Mouse (Mus musculus) heart, postnatal 36 days (tissue): ENCODE measurements around the gene Ddx49. TPM values are rescaled to one million over a fixed set of nuclear protein-coding genes. Genes with fewer than 3 reads are reported as not detected.

Experiments used
- DNase-seq, 2 experiments: peaks; one replicate each; pipeline ENCODE4 v3.0.0; 2021 to 2022
- intact Hi-C: fragments of 180-260 bp; cut with DNase I; formaldehyde crosslinking; loops from one replicate; pipeline ENCODE4 v1.15.1; 2025
- total RNA-seq, 2 experiments: library from RNA; stranded (reverse); gene quantifications; 2 replicates each; pipeline ENCODE4 v1.2.3; 2021

Gene Ddx49
- total RNA-seq, 2 experiments from 2014 or later = 25.8 to 34.5 TPM

DNA sequence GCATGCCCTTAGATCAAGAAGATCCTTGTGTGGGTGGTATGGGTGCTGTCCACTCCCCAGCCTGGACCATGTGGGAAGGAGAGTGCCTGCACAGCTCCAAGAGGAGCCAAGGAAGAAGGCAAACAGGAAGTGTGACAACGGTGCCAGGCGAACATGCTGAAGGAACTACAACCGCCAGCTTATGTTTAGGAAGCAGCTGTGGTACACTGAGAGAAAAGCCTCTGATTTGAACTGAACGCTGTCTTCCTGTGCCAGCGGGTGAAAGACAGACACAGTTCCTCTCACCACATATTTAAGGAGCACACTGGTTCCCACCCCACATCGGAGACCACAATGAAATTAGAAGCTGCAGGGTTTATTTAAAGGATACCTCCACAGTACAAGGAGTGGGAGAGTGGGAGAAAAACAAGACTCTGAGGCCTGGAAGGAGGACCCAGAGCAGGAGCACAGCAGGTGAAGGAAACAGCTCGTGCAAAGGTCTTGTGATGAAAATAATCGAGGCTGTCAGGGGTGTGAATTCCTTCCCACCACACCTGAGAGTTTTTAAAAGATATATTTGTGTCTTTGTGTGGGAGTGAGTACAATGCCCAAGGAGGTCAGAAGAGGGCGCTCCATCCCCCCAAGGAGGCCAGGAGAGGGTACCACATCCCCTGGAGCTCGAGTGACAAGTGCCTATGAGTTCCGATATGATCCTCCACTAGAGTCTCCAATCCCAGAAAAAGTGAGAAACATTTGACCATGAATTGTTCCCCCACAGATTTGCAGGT, 33.3 kb downstream of the Ddx49 start:
- DNase-seq = peak in 1 of 2 experiments; percentile 46
- intact Hi-C loops = no loop called here

DNA sequence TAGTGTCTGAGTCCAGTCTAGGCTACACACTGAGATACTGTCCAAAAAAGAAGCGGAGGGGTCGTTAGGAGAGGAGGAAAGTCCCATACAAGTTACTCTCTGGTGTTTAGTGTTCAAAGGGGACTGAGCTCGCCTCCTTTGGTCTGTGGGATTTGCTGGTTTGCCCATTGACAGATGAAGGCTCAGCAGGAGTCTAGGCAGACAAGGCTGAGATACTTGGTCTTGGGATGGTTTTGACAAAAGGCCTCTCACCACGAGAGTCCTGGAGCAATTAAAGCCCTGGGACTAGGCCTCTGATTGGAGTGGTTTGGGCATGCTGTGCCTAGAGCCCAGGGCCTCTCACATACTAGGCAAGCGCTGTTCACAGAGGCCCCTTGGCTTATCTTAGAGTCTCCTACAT, 34.0 kb downstream of the Ddx49 start:
- intact Hi-C loops = no loop called here

DNA sequence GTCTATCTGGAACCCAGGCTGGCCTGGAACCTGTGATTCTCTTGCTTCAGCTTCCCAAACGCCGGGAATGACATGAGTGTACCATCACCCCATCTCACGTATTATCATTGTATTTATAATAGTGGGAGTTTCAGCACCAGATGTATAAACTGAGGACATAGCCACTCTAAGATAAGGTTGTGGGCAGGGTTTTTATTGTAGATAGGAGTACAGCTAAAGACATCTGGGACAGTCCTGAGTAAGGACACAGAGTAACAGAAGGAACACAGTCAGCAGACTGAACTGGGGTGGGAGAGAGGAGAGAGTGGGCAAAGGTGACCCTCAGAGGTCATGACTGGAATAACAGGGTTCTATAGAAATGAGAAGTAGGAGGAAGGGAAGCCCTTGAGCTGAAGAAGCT, 34.6 kb downstream of the Ddx49 start:
- intact Hi-C loops = no loop called here
- no peak for DNase-seq

More for the DNA sequence above, 34.0 kb downstream of the Ddx49 start:
- DNase-seq = no peak

DNA sequence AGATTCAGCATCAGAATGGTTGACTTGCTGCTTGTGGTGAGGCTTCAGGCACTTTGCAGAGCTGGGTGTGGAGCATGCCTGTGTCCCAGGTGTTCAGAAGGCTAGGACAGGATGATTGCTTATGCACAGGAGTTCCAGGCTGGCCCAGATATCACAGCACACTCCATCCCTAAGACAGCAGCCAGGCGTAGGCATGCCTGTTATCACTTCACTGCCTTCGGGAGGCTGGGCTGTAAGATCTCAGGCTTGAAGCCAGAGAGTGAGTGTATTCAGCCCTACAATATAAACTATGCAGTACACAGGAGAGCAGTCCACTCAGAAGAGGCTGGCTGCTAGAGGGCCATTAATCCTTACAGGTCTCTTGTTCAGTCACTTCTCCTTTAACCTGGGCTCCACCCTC, 43.2 kb downstream of the Ddx49 start:
- intact Hi-C loops = no loop called here
- no peak for DNase-seq

DNA sequence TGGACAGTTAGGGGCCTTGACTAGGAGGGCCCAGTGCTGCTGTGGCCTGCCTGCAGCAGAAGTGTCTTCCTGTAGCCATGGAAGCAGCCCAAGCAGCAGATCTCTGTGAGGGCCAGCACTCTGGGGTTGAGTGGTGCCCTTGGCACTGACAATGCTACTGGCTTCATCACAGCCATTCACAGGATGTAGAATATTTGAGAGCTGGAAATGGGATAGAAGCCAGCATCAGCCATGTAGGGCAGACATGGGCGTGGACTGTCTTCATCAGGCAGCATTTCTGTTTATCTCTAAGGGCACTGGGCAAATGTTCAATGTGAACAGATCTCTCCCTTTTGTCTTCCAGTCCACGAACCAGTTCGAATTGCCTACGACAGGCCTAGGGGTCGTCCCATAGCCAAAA, 43.7 kb downstream of the Ddx49 start:
- DNase-seq = no peak
- intact Hi-C loops = no loop called here

DNA sequence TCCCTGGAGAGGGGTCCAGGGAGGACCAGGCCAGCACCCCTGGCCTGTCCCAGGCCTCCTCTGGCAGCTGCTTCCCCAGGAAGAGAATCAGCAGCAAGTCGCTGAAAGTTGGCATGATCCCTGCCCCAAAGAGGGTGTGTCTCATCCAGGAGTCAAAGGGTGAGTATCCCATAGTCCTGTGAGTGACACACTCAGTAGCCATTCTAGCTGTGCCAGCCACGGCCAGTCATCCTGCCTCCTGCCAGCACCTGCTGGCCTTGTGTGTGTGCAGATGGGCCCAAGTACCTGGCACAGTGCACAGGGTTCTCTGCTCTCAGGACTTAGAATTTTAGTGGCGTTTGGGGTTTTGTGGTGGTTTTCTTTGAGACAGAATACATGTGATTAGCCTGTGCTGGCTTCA, 44.8 kb downstream of the Ddx49 start:
- intact Hi-C loops = no loop called here
- DNase-seq = no peak

DNA sequence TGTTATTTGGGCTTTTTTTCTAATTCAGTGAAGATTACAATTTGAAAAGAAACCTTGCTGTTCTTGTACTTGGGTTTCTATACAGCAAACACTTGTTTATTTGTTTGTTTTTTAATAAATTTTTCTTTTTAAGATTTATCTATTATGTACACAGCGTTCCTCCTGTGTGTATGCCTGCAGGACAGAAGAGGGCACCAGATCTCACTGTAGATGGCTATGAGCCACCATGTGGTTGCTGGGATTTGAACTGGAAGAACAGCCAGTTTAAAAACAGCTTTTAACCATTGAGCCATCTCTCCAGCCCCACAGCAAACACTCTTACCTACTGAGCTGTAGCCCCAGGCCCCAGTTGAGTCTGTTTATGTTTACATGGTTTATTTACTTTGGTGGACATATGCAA, 47.7 kb downstream of the Ddx49 start:
- no peak for DNase-seq
- intact Hi-C loops = no loop called here

DNA sequence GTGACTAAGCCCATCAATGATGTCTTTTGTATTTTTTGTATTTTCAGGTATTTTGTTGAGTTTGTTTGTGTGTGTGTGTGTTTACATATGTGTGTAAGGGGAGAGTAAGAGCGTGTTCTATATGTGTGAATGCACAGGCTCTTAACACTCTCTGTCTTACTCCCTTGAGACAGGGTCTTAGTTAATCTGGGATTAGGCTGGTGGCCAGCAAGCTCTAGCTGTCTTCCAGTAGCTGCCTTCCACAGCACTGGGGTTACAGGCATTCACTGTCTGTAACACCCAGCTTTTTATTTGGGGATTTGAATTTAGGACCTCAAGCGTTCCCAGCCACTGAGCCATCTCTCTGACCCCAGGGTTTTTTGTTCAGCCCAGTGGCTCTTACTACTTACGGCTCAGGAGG, 54.4 kb downstream of the Ddx49 start:
- intact Hi-C loops = no loop called here
- no peak for DNase-seq

DNA sequence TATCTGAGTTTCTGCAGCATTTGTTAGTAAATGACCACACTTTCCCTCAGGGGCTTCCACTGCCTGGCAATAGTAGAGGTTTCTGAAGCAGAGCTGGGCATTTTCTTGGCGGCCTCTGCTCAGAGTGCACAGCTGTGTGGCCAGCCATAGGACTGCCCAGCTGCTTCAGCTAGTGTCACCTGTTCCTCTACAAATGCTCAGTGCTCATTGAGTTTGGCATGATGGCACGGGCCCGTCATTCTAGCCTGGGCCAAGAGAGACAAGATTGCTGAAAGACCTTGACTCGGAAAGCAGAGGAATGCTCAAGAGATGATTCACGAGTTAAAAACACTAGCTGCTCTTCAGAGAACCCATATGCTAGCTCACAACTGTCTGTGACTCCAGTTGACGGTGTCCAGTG, 55.7 kb downstream of the Ddx49 start:
- intact Hi-C loops = no loop called here
- DNase-seq = no peak

Other genes with a start within 250 kb of the Ddx49 start
- 1 to 10 TPM in 1 of 2 experiments, under 1 TPM in 1; 0.97 to 1.1 TPM for gene Tm6sf2, start 229.6 kb downstream of the Ddx49 start, total RNA-seq
- gene Hapln4, start 219.0 kb downstream of the Ddx49 start, total RNA-seq = not detected
- under 1 TPM in 1 of 2 experiments, not detected in 1; 0.06 TPM for gene Ncan, start 181.6 kb downstream of the Ddx49 start, total RNA-seq
- gene Nr2c2ap, start 171.2 kb downstream of the Ddx49 start, total RNA-seq = 1 to 10 TPM; 8.3 to 8.5 TPM
- gene Rfxank, start 163.3 kb downstream of the Ddx49 start, total RNA-seq = 10 to 100 TPM; 17.2 to 19.6 TPM
- 10 to 100 TPM; 23.5 to 23.7 TPM for gene Borcs8, start 163.0 kb downstream of the Ddx49 start, total RNA-seq
- under 1 TPM; 0.25 to 0.49 TPM for gene Mef2b, start 162.8 kb downstream of the Ddx49 start, total RNA-seq
- 100 to 1,000 TPM in 1 of 2 experiments, 10 to 100 TPM in 1; 99.2 to 103 TPM for gene Tmem161a, start 130.1 kb downstream of the Ddx49 start, total RNA-seq
- gene Slc25a42, start 90.2 kb downstream of the Ddx49 start, total RNA-seq = 10 to 100 TPM; 53.2 to 66.7 TPM
- 10 to 100 TPM; 41.4 to 43.0 TPM for gene Sugp2, start 68.3 kb downstream of the Ddx49 start, total RNA-seq
- 1 to 10 TPM; 6.2 to 7.0 TPM for gene Armc6, start 68.0 kb downstream of the Ddx49 start, total RNA-seq
- 10 to 100 TPM in 1 of 2 experiments, 1 to 10 TPM in 1; 8.5 to 10.5 TPM for gene Homer3, start 19.7 kb downstream of the Ddx49 start, total RNA-seq
- gene Cope, start within 50 bp of the Ddx49 start, total RNA-seq = 100 to 1,000 TPM; 157 TPM
- under 1 TPM; 0.33 to 0.64 TPM for gene Cers1, start 13.3 kb upstream of the Ddx49 start, total RNA-seq
- not detected for gene Gdf1, start 27.3 kb upstream of the Ddx49 start, total RNA-seq
- gene Upf1, start 50.8 kb upstream of the Ddx49 start, total RNA-seq = 10 to 100 TPM; 45.4 to 46.0 TPM
- 1 to 10 TPM; 4.3 to 5.6 TPM for gene Comp, start 71.1 kb upstream of the Ddx49 start, total RNA-seq
- gene Crtc1, start 137.1 kb upstream of the Ddx49 start, total RNA-seq = 1 to 10 TPM; 8.2 to 9.8 TPM
- 1 to 10 TPM; 8.1 to 9.4 TPM for gene Klhl26, start 174.5 kb upstream of the Ddx49 start, total RNA-seq
- not detected for gene Tmem59l, start 184.9 kb upstream of the Ddx49 start, total RNA-seq
- gene Crlf1, start 190.7 kb upstream of the Ddx49 start, total RNA-seq = under 1 TPM; 0.39 to 0.62 TPM
- gene Rex1bd, start 204.3 kb upstream of the Ddx49 start, total RNA-seq = 100 to 1,000 TPM; 109 to 113 TPM
- gene Uba52, start 208.3 kb upstream of the Ddx49 start, total RNA-seq = 1,000 to 10,000 TPM; 1,469 to 1,509 TPM
- 100 to 1,000 TPM; 133 to 138 TPM for gene Fkbp8, start 225.2 kb upstream of the Ddx49 start, total RNA-seq
- gene Kxd1, start 225.5 kb upstream of the Ddx49 start, total RNA-seq = 10 to 100 TPM; 88.4 to 91.4 TPM
- gene Ell, start 237.0 kb upstream of the Ddx49 start, total RNA-seq = 10 to 100 TPM; 12.0 to 12.1 TPM